Mouse (Mus musculus): ENCODE measurements around the gene Rnf141. TPM values are rescaled to one million over a fixed set of nuclear protein-coding genes. Genes with fewer than 3 reads are reported as not detected.

Gene Rnf141
- polyA plus RNA-seq, 1 experiment: 12.4 TPM

DNA sequence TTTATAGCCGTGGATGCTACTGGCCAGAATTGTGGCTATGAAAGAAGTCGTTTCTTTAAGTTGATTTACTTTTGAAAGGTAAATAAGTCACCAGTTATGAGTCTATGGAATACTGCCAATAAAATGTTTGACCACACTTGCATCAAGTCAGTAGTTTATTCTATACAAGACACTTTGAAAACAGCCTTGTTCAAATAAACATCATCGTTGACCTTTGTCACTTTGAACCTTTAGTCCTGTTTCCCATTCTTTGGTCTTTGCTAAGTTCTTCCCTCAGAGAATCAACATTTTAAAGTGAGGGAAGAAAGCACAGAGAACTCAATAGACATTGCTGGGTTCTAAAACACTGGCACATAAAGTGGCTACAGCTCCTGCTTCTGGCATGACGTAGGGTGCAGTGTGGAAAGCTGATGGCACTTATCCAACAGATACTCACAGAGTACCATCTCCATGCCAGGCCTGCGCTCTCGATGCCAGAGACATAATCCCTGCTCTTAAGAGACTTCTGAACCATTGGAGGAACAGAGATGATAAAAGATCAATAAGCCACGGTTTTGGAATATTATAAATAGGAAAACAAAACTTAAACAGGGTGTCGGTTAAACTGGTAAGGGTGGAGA is 10.8 kb upstream of the Rnf141 start:
- no peaks in the 10 kb centered on the region for H3K27me3 ChIP-seq (ENCODE audit: control insufficient read depth, insufficient read depth, low read length)
- H3K4me1 ChIP-seq (ENCODE audit: control insufficient read depth, insufficient read depth, insufficient read length): no peaks in the 10 kb centered on the region
- no peaks in the 10 kb centered on the region for H3K36me3 ChIP-seq (ENCODE audit: control insufficient read depth, insufficient read depth, low read length)
- 81% methylated on average over 8 of the region's 8 CpGs for WGBS
- no peak overlapping the region for H3K4me3 ChIP-seq (ENCODE audit: extremely low read depth, insufficient read depth, insufficient read length)
- no peak overlapping the region for H3K27ac ChIP-seq (ENCODE audit: insufficient read depth, low read length)
- no peak for TF ChIP-seq POLR2A (IDR thresholded peaks at IDR 0.05; ENCODE audit: low read depth, low read length)
- TF ChIP-seq CTCF (IDR thresholded peaks at IDR 0.05; ENCODE audit: extremely low read depth, insufficient read depth, insufficient read length, insufficient replicate concordance): no peak
- DNase-seq (ENCODE audit: low read depth in 1 of 2, low spot score in 2 of 2): no peak

DNA sequence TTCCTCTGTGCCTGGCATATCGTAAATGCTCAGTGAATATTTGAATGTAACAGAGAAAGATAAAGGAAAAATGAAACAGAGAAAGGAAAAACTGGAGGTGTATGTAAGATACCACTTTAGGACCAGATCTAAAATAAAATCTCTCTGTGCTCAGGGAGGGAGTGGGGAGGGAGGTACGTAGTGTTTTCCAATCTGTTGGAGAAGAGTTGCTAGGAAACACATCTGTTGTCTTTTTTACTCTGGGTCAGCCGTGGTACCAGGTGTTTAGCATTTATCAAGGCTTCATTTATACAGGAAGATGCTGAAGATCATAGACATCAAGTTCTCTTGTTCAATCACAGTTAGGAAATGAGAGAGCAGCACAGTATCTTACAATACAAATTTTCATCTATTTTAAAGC is 10.3 kb upstream of the Rnf141 start:
- H3K27ac ChIP-seq (ENCODE audit: insufficient read depth, low read length): no peak overlapping the region
- DNase-seq (ENCODE audit: low read depth in 1 of 2, low spot score in 2 of 2): no peak
- no peak for TF ChIP-seq CTCF (IDR thresholded peaks at IDR 0.05; ENCODE audit: extremely low read depth, insufficient read depth, insufficient read length, insufficient replicate concordance)
- TF ChIP-seq POLR2A (IDR thresholded peaks at IDR 0.05; ENCODE audit: low read depth, low read length): no peak
- no peak overlapping the region for H3K4me3 ChIP-seq (ENCODE audit: extremely low read depth, insufficient read depth, insufficient read length)
- 86% methylated on average over 3 of the region's 3 CpGs for WGBS
- H3K4me1 ChIP-seq (ENCODE audit: control insufficient read depth, insufficient read depth, insufficient read length): no peaks in the 10 kb centered on the region
- no peaks in the 10 kb centered on the region for H3K27me3 ChIP-seq (ENCODE audit: control insufficient read depth, insufficient read depth, low read length)
- no peaks in the 10 kb centered on the region for H3K36me3 ChIP-seq (ENCODE audit: control insufficient read depth, insufficient read depth, low read length)

DNA sequence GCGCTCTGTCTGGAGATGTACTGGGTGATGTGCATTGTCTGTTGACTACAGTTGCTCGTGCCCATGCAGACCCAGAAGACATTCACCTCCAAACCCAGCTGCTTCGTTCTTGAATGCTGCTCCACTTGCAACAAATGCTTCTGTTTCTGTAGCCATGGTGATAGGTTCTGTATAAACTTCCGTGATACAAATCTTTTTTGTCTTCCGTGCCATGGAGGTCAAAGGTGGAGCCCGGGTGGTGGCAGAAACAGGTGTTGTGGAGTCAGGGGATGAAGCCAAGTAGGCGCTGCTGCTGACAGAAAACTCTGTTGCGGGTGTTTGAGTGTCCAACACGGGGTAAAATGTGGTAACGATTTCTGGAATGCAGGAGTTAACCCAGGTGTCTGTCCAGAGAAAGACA is 9.4 kb upstream of the Rnf141 start:
- DNase-seq (ENCODE audit: low read depth in 1 of 2, low spot score in 2 of 2): no peak
- no peak overlapping the region for H3K4me3 ChIP-seq (ENCODE audit: extremely low read depth, insufficient read depth, insufficient read length)
- H3K4me1 ChIP-seq (ENCODE audit: control insufficient read depth, insufficient read depth, insufficient read length): no peaks in the 10 kb centered on the region
- 89% methylated on average over 10 of the region's 10 CpGs for WGBS
- H3K27me3 ChIP-seq (ENCODE audit: control insufficient read depth, insufficient read depth, low read length): no peaks in the 10 kb centered on the region
- no peak overlapping the region for H3K27ac ChIP-seq (ENCODE audit: insufficient read depth, low read length)
- TF ChIP-seq POLR2A (IDR thresholded peaks at IDR 0.05; ENCODE audit: low read depth, low read length) (no peak), CTCF (IDR thresholded peaks at IDR 0.05; ENCODE audit: extremely low read depth, insufficient read depth, insufficient read length, insufficient replicate concordance) (no peak)
- H3K36me3 ChIP-seq (ENCODE audit: control insufficient read depth, insufficient read depth, low read length): no peaks in the 10 kb centered on the region

DNA sequence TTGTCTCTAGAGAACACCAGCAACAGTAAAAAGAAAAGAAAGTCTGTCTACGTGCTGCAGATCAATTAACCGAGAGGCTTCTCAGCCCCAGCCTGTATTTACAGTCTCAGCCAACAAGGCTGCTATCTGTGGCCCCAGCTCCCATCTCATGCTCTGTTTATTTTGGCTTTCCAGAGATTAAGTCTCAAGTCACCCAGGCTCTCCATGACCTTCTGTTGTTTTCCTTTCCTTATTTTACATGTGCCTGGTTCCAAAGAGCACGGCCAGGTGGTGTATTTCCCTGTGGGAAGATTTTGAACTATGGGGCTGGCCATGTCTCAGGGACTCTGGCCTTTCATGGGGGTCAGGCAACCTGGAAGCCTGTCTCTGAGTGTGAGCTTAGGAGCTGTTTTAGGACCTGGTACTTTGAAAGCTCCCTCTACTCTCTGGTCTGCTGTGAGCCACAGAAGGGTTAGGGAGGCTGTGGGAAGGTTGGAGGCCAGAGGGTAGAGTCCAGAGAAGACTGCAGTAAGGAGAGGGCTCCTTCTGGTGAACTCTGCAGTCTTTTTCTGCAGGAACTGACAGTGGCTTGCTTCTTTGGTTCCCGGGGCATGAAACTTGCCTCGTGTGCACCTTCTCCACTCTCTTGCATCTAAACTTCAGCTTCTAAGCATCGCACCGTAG is 7.4 kb upstream of the Rnf141 start:
- DNase-seq (ENCODE audit: low read depth in 1 of 2, low spot score in 2 of 2): no peak
- Histone ChIP-seq H3K36me3 (ENCODE audit: control insufficient read depth, insufficient read depth, low read length) (no peaks in the 10 kb centered on the region), H3K27me3 (ENCODE audit: control insufficient read depth, insufficient read depth, low read length) (no peaks in the 10 kb centered on the region), H3K4me1 (ENCODE audit: control insufficient read depth, insufficient read depth, insufficient read length) (no peaks in the 10 kb centered on the region), H3K4me3 (ENCODE audit: extremely low read depth, insufficient read depth, insufficient read length) (no peak overlapping the region), H3K27ac (ENCODE audit: insufficient read depth, low read length) (no peak overlapping the region)
- WGBS: 88% methylated on average over 7 of the region's 7 CpGs
- no peak for TF ChIP-seq POLR2A (IDR thresholded peaks at IDR 0.05; ENCODE audit: low read depth, low read length)
- TF ChIP-seq CTCF (IDR thresholded peaks at IDR 0.05; ENCODE audit: extremely low read depth, insufficient read depth, insufficient read length, insufficient replicate concordance): no peak

DNA sequence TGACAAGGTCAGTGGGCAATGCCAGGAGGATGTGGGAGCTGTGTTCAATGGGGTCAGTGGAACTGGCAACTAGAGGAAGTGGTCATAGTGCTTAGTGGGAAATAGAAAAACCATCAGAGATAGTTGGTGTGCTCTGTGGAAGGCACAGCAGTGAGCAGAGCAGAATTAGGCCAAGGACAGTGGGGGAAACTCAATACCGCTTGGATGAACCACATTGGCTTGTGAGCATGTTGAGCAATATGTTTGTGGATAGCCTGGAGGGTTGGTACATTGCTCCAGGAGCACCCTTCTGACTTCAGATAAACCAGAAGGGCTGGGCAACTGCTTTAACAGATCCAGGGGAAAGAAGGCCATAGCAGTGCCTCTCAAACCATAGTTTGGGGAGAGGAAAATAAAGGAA is 4.1 kb upstream of the Rnf141 start:
- Histone ChIP-seq H3K4me1 (ENCODE audit: control insufficient read depth, insufficient read depth, insufficient read length) (no peaks in the 10 kb centered on the region), H3K36me3 (ENCODE audit: control insufficient read depth, insufficient read depth, low read length) (no peaks in the 10 kb centered on the region), H3K27ac (ENCODE audit: insufficient read depth, low read length) (no peak overlapping the region), H3K27me3 (ENCODE audit: control insufficient read depth, insufficient read depth, low read length) (no peaks in the 10 kb centered on the region), H3K4me3 (ENCODE audit: extremely low read depth, insufficient read depth, insufficient read length) (no peak overlapping the region)
- no peak for DNase-seq (ENCODE audit: low read depth in 1 of 2, low spot score in 2 of 2)
- 73% methylated on average over 1 of the region's 1 CpGs for WGBS
- TF ChIP-seq CTCF (IDR thresholded peaks at IDR 0.05; ENCODE audit: extremely low read depth, insufficient read depth, insufficient read length, insufficient replicate concordance) (no peak), POLR2A (IDR thresholded peaks at IDR 0.05; ENCODE audit: low read depth, low read length) (no peak)

DNA sequence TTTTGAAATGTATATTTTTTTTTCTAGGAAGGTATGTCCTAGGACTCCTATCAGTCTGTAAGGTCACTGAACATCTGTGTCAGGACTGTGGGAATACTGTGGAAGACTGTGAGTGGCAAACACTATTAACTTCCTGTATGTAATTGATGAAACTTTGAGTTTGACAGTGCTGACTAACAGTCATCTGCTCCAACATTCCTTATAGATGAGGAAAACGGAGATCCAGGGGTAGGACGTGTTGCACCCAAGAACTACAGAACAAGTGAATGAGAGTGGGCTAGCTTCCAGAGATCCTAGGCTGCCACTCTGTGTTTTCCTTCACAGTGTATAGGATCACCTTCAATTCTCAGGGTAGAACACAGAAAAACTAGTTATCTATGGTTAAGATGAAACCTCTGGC is 3.1 kb upstream of the Rnf141 start:
- Histone ChIP-seq H3K27ac (ENCODE audit: insufficient read depth, low read length) (no peak overlapping the region), H3K4me1 (ENCODE audit: control insufficient read depth, insufficient read depth, insufficient read length) (no peaks in the 10 kb centered on the region), H3K27me3 (ENCODE audit: control insufficient read depth, insufficient read depth, low read length) (no peaks in the 10 kb centered on the region), H3K36me3 (ENCODE audit: control insufficient read depth, insufficient read depth, low read length) (no peaks in the 10 kb centered on the region), H3K4me3 (ENCODE audit: extremely low read depth, insufficient read depth, insufficient read length) (no peak overlapping the region)
- DNase-seq (ENCODE audit: low read depth in 1 of 2, low spot score in 2 of 2): no peak
- WGBS: 93% methylated on average over 2 of the region's 2 CpGs
- TF ChIP-seq CTCF (IDR thresholded peaks at IDR 0.05; ENCODE audit: extremely low read depth, insufficient read depth, insufficient read length, insufficient replicate concordance): no peak
- no peak for TF ChIP-seq POLR2A (IDR thresholded peaks at IDR 0.05; ENCODE audit: low read depth, low read length)

DNA sequence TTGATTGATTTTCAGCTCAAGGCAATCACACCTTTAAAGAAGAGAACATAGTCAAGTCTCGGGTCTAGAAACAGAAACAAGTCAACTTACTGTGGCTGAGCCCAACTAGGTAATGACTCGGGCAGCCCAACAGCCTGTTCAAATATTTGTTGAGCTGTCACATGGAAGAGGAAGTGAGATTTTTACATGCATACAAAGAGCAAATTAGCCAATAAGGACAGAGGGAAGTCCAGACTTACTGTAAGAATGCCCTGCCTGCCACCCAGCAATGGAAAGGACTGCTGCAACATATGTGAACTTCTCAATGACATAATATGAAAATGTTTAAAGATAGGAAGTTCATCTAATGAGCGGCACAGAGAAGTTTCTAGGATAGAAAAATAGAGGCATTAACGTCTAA is 3.9 kb downstream of the Rnf141 start:
- Histone ChIP-seq H3K27me3 (ENCODE audit: control insufficient read depth, insufficient read depth, low read length) (no peaks in the 10 kb centered on the region), H3K27ac (ENCODE audit: insufficient read depth, low read length) (0 out of 2 replicates have a peak overlapping the region, but pooled peaks have one; percentile 32), H3K4me1 (ENCODE audit: control insufficient read depth, insufficient read depth, insufficient read length) (peaks cover 2% of the 10 kb centered on the region), H3K4me3 (ENCODE audit: extremely low read depth, insufficient read depth, insufficient read length) (no peak overlapping the region), H3K36me3 (ENCODE audit: control insufficient read depth, insufficient read depth, low read length) (peaks cover 4% of the 10 kb centered on the region)
- DNase-seq (ENCODE audit: low read depth in 1 of 2, low spot score in 2 of 2): peak; percentile 26 to 62
- TF ChIP-seq POLR2A (IDR thresholded peaks at IDR 0.05; ENCODE audit: low read depth, low read length) (no peak), CTCF (IDR thresholded peaks at IDR 0.05; ENCODE audit: extremely low read depth, insufficient read depth, insufficient read length, insufficient replicate concordance) (no peak)
- WGBS: 17% methylated on average over 4 of the region's 4 CpGs
